Mouse (Mus musculus): ENCODE results near the gene Pacs2. TPM values are rescaled to one million over a fixed set of nuclear protein-coding genes. Genes with fewer than 3 reads are reported as not detected.

Pacs2 gene
- polyA plus RNA-seq, 1 experiment = 89.3 TPM

DNA sequence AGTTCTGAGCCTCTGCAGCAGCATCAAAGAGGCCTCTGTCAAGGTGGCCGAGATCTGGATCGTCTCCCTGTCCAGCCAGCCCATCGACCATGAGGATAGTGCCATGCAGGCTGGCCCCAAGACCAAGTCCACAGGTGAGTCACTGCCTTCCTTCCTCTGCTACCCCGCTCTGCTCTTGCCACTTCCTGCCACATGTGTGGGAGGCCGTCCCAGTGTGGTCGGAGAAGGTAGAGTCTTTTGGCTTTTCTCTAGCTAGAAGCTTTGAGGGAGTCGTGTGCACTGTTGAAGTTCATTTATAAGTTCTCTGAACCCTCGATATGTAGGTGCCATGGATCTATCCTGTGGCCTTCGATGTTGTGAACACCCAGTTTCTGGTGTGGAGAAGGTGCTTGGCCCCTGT is 35.5 kb downstream of the Pacs2 start:
- H3K79me2 ChIP-seq (ENCODE audit: control insufficient read depth, insufficient read depth) = peaks cover 13% of the 10 kb centered on the region
- no peak overlapping the region for H3K4me2 ChIP-seq (ENCODE audit: low read depth)
- H3ac ChIP-seq (ENCODE audit: control insufficient read depth, insufficient read length) = no peak overlapping the region
- H3K4me3 ChIP-seq = no peak overlapping the region
- TF ChIP-seq MYOD1 (IDR thresholded peaks at IDR 0.05; ENCODE audit: control insufficient read depth in 1 of 3, insufficient read length in 2 of 3, low read depth in 2 of 3) (no peak), E2F4 (IDR thresholded peaks at IDR 0.05; ENCODE audit: insufficient read depth) (no peak), TCF12 (IDR thresholded peaks at IDR 0.05; ENCODE audit: insufficient read depth, poor library complexity, severe bottlenecking) (no peak)
- no peaks in the 10 kb centered on the region for H3K27me3 ChIP-seq (ENCODE audit: control insufficient read depth, insufficient read depth, insufficient read length)
- H3K36me3 ChIP-seq (ENCODE audit: control insufficient read depth, insufficient read depth) = peaks cover 54% of the 10 kb centered on the region

DNA sequence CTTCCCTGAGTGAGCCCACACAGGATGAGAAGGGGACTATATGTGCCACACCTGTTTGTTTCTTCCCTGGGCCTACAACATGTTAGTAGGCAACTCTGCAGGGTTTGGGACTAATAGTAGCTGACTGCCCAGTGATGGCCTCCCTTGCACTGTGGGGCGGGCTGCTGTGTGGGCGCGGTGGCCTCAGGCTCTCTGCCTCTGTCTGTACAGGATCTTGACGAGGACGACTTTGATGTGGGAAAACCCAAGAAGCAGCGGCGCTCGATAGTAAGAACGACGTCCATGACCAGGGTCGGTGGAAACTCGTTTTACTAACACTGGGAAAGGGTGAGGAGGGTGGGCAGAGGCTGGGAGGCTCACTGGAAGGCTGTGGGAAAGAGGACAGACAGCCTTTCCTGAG is 36.4 kb downstream of the Pacs2 start:
- H3K79me2 ChIP-seq (ENCODE audit: control insufficient read depth, insufficient read depth) = peaks cover 4% of the 10 kb centered on the region
- no peaks in the 10 kb centered on the region for H3K27me3 ChIP-seq (ENCODE audit: control insufficient read depth, insufficient read depth, insufficient read length)
- no peak for TF ChIP-seq POLR2A (IDR thresholded peaks at IDR 0.05; ENCODE audit: insufficient read length, low read depth)
- TF ChIP-seq USF1 (IDR thresholded peaks at IDR 0.05; ENCODE audit: low read depth) = no peak
- no peak for TF ChIP-seq MYOD1 (IDR thresholded peaks at IDR 0.05; ENCODE audit: control insufficient read depth in 1 of 3, insufficient read length in 2 of 3, low read depth in 2 of 3)
- no peak for TF ChIP-seq MAX (IDR thresholded peaks at IDR 0.05; ENCODE audit: low read depth)
- TF ChIP-seq TCF3 (IDR thresholded peaks at IDR 0.05; ENCODE audit: insufficient read length, low read depth) = no peak
- TF ChIP-seq SRF (IDR thresholded peaks at IDR 0.05; ENCODE audit: control insufficient read depth, insufficient read length, low read depth) = no peak
- TF ChIP-seq MYOG (IDR thresholded peaks at IDR 0.05; ENCODE audit: control insufficient read depth in 1 of 3, insufficient read depth in 1 of 3, insufficient read length in 2 of 3, low read depth in 2 of 3) = no peak
- TF ChIP-seq E2F4 (IDR thresholded peaks at IDR 0.05; ENCODE audit: insufficient read depth) = no peak
- TF ChIP-seq POLR2AphosphoS2 (IDR thresholded peaks at IDR 0.05; ENCODE audit: insufficient read length, low read depth) = no peak
- no peak for TF ChIP-seq TCF12 (IDR thresholded peaks at IDR 0.05; ENCODE audit: insufficient read depth, poor library complexity, severe bottlenecking)
- TF ChIP-seq CEBPB (IDR thresholded peaks at IDR 0.05; ENCODE audit: insufficient read depth, poor library complexity, severe bottlenecking) = no peak
- no peak for TF ChIP-seq REST (IDR thresholded peaks at IDR 0.05; ENCODE audit: insufficient read depth, insufficient read length)
- H3K4me2 ChIP-seq (ENCODE audit: low read depth) = no peak overlapping the region
- peaks cover 60% of the 10 kb centered on the region for H3K36me3 ChIP-seq (ENCODE audit: control insufficient read depth, insufficient read depth)
- no peak overlapping the region for H3ac ChIP-seq (ENCODE audit: control insufficient read depth, insufficient read length)
- H3K4me3 ChIP-seq = no peak overlapping the region

DNA sequence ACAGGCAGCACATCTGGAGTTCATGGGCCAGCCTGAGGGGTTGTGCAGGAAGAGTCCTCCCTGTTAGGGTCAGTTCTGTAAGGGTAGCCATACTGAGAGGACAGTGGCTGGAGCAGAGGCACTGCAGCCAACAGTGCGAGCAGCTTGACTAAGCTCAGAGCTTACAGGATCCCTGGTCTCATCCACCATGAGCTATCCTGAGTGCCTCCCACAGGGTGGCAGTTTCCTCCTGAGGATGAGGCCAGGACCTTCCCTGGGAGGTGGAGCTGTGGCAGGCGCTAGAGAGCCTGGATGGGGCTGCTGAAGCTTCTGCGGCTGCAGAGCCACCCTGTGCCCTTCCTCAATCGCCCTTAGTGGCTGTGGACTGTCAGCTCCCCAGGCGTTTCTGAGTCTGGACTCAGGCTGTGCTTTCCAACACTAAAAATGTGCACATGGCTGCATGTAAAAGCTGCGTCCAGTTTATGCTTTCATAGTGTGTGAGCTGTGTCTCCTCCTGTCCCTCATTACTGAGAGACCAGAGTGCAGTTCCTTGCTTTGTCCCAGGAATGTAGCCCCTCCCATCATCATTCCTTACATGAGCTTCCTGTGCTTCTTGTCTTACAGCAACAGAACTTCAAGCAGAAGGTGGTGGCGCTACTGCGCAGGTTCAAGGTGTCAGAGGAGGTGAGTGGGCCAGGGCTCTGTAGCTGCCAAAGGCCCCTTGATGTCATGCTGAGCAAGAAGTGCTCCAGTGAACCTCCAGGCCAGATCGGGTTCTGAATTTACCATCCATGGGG is 37.5 kb downstream of the Pacs2 start:
- Histone ChIP-seq H3ac (ENCODE audit: control insufficient read depth, insufficient read length) (no peak overlapping the region), H3K36me3 (ENCODE audit: control insufficient read depth, insufficient read depth) (peaks cover 56% of the 10 kb centered on the region), H3K79me2 (ENCODE audit: control insufficient read depth, insufficient read depth) (no peaks in the 10 kb centered on the region), H3K4me3 (no peak overlapping the region), H3K4me2 (ENCODE audit: low read depth) (no peak overlapping the region), H3K27me3 (ENCODE audit: control insufficient read depth, insufficient read depth, insufficient read length) (no peaks in the 10 kb centered on the region)
- TF ChIP-seq USF1 (IDR thresholded peaks at IDR 0.05; ENCODE audit: low read depth) (no peak), CEBPB (IDR thresholded peaks at IDR 0.05; ENCODE audit: insufficient read depth, poor library complexity, severe bottlenecking) (no peak), TCF3 (IDR thresholded peaks at IDR 0.05; ENCODE audit: insufficient read length, low read depth) (no peak)

GRCm38 (mm10) chr12:113056089-113056488 is 41.8 kb downstream of the Pacs2 start:
- TF ChIP-seq MYOG (IDR thresholded peaks at IDR 0.05; ENCODE audit: control insufficient read depth in 1 of 3, insufficient read depth in 1 of 3, insufficient read length in 2 of 3, low read depth in 2 of 3) (no peak), REST (IDR thresholded peaks at IDR 0.05; ENCODE audit: insufficient read depth, insufficient read length) (no peak), POLR2AphosphoS2 (IDR thresholded peaks at IDR 0.05; ENCODE audit: insufficient read length, low read depth) (no peak), TCF12 (IDR thresholded peaks at IDR 0.05; ENCODE audit: insufficient read depth, poor library complexity, severe bottlenecking) (no peak), MYOD1 (IDR thresholded peaks at IDR 0.05; ENCODE audit: control insufficient read depth in 1 of 3, insufficient read length in 2 of 3, low read depth in 2 of 3) (no peak), CEBPB (IDR thresholded peaks at IDR 0.05; ENCODE audit: insufficient read depth, poor library complexity, severe bottlenecking) (no peak), SRF (IDR thresholded peaks at IDR 0.05; ENCODE audit: control insufficient read depth, insufficient read length, low read depth) (no peak), TCF3 (IDR thresholded peaks at IDR 0.05; ENCODE audit: insufficient read length, low read depth) (no peak), MAX (IDR thresholded peaks at IDR 0.05; ENCODE audit: low read depth) (no peak), POLR2A (IDR thresholded peaks at IDR 0.05; ENCODE audit: insufficient read length, low read depth) (no peak), USF1 (IDR thresholded peaks at IDR 0.05; ENCODE audit: low read depth) (no peak), E2F4 (IDR thresholded peaks at IDR 0.05; ENCODE audit: insufficient read depth) (no peak)
- H3ac ChIP-seq (ENCODE audit: control insufficient read depth, insufficient read length) = no peak overlapping the region
- H3K4me3 ChIP-seq = no peak overlapping the region
- H3K36me3 ChIP-seq (ENCODE audit: control insufficient read depth, insufficient read depth) = peaks cover 68% of the 10 kb centered on the region
- no peak overlapping the region for H3K4me2 ChIP-seq (ENCODE audit: low read depth)
- H3K27me3 ChIP-seq (ENCODE audit: control insufficient read depth, insufficient read depth, insufficient read length) = no peaks in the 10 kb centered on the region
- no peaks in the 10 kb centered on the region for H3K79me2 ChIP-seq (ENCODE audit: control insufficient read depth, insufficient read depth)

- Histone ChIP-seq H3K79me2 (ENCODE audit: control insufficient read depth, insufficient read depth) (peaks cover 4% of the 10 kb centered on the region), H3K27me3 (ENCODE audit: control insufficient read depth, insufficient read depth, insufficient read length) (no peaks in the 10 kb centered on the region), H3K4me2 (ENCODE audit: low read depth) (no peak overlapping the region), H3K4me3 (no peak overlapping the region), H3ac (ENCODE audit: control insufficient read depth, insufficient read length) (no peak overlapping the region), H3K36me3 (ENCODE audit: control insufficient read depth, insufficient read depth) (peaks cover 46% of the 10 kb centered on the region)
- TF ChIP-seq TCF3 (IDR thresholded peaks at IDR 0.05; ENCODE audit: insufficient read length, low read depth) (no peak), REST (IDR thresholded peaks at IDR 0.05; ENCODE audit: insufficient read depth, insufficient read length) (no peak)
Measured at GRCm38 (mm10) chr12:113060178-113060577, 45.9 kb downstream of the Pacs2 start.
